Mouse (Mus musculus): ENCODE results near the gene Fyn. TPM values are rescaled to one million over a fixed set of nuclear protein-coding genes. Genes with fewer than 3 reads are reported as not detected.
A peak's percentile ranks its signal among the peaks of the same experiment; 100 is the strongest.

Gene Fyn
- polyA plus RNA-seq, 1 experiment from 2014 or later = 24.0 TPM

DNA sequence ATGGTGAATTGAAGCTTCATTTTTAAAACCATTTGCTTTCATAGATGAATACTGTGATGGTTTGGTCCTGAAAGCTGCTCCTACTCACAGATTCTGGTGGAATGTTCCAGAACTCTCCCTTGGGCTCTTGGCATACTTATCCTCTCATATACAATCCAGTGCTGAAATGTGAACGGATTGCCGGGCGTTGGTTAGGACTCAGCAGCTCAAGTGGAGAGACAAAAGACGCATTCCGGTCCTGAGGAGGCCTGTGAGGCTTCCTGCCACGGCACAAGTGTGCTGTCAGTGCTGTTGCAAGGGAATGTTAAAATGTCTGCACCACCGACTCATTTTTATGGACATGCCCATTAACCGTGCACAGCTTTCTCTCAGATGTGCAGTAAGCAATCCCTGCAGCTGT, 155.7 kb downstream of the Fyn start:
- Histone ChIP-seq H3K4me2 (no peak overlapping the region), H3K4me1 (replicated peaks) (peaks cover 56% of the 10 kb centered on the region)
- WGBS = 29% methylated on average over 8 of the region's 8 CpGs

DNA sequence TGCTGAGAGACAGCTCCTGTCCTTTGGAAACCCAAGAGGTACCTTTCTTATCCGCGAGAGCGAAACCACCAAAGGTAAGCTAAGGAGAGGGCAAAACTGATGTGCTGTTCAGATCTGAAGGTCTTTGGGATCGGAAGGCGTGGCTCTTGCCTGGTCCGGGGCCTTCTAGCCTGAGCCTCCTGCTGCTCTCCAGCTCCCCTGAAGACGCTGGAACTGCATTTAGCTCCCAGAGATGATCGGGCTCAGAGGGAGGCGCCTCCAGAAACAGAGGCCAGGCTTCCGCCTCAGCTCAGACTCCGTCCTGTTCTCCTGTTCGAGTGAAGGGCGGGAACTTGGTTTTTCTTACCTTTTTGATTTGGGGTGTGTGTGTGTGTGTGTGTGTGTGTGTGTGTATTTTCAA, 156.8 kb downstream of the Fyn start:
- Histone ChIP-seq H3K27me3 (no peaks in the 10 kb centered on the region), H3K4me2 (no peak overlapping the region), H3K9me3 (no peaks in the 10 kb centered on the region), H3K4me3 (replicated peaks) (no peak overlapping the region), H3K27ac (no peak overlapping the region), H3K36me3 (peaks cover 13% of the 10 kb centered on the region), H3K4me1 (replicated peaks) (peaks cover 56% of the 10 kb centered on the region), H3K9ac (replicated peaks) (no peak overlapping the region)
- no peak for ATAC-seq (ENCODE audit: insufficient number of reproducible peaks, insufficient read depth, low FRiP score, low TSS enrichment, low read depth)
- 83% methylated on average over 13 of the region's 13 CpGs for WGBS

More for the DNA sequence above, 155.7 kb downstream of the Fyn start:
- Histone ChIP-seq H3K36me3 (peaks cover 13% of the 10 kb centered on the region), H3K4me3 (replicated peaks) (no peak overlapping the region), H3K27ac (no peak overlapping the region), H3K9ac (replicated peaks) (no peak overlapping the region), H3K27me3 (no peaks in the 10 kb centered on the region), H3K9me3 (no peaks in the 10 kb centered on the region)
- ATAC-seq (ENCODE audit: insufficient number of reproducible peaks, insufficient read depth, low FRiP score, low TSS enrichment, low read depth) = no peak

DNA sequence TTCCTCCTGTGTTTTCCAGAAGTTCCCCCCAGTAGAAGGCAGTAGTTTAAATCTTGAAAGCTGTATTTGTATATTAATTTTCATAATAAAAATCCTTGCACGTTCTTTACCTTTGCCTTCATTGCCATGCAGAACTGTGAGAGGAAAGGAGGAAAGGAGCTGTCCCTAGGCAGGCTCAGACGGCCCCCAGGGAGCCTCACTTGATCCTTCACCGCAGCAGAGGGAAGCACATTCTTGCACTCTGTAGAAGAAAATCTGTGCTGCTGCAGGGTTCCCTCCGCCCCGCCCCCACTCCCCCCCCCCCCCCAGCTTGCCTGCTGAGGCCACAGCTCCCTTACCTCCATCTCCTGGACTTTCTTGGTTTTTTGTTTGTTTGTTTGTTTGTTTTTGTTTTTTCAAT, 158.5 kb downstream of the Fyn start:
- Histone ChIP-seq H3K4me2 (no peak overlapping the region), H3K9me3 (no peaks in the 10 kb centered on the region), H3K36me3 (peaks cover 13% of the 10 kb centered on the region), H3K9ac (replicated peaks) (no peak overlapping the region), H3K27me3 (no peaks in the 10 kb centered on the region), H3K27ac (no peak overlapping the region), H3K4me1 (replicated peaks) (peaks cover 52% of the 10 kb centered on the region), H3K4me3 (replicated peaks) (no peak overlapping the region)
- no peak for ATAC-seq (ENCODE audit: insufficient number of reproducible peaks, insufficient read depth, low FRiP score, low TSS enrichment, low read depth)
- WGBS = 29% methylated on average over 5 of the region's 5 CpGs

DNA sequence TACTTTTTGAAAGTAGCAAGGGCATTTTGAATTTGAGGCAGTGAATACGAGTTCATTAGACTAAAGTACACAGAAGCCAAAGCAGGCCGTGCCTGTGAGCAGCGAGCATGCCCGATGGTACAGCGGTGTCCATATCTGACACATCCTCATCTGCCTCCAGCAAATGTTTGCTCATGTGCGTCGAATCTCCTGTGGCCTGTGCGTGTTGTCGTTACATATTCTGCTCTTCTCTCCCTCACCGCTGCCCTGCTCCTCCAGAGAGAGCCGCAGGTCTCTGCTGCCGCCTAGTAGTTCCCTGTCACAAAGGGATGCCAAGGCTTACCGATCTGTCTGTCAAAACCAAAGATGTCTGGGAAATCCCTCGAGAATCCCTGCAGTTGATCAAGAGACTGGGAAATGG, 160.5 kb downstream of the Fyn start:
- Histone ChIP-seq H3K27me3 (no peaks in the 10 kb centered on the region), H3K4me1 (replicated peaks) (peaks cover 48% of the 10 kb centered on the region), H3K4me3 (replicated peaks) (no peak overlapping the region), H3K27ac (no peak overlapping the region), H3K4me2 (no peak overlapping the region), H3K9me3 (no peaks in the 10 kb centered on the region), H3K9ac (replicated peaks) (no peak overlapping the region), H3K36me3 (peaks cover 13% of the 10 kb centered on the region)
- ATAC-seq (ENCODE audit: insufficient number of reproducible peaks, insufficient read depth, low FRiP score, low TSS enrichment, low read depth) = no peak
- 91% methylated on average over 14 of the region's 14 CpGs for WGBS

DNA sequence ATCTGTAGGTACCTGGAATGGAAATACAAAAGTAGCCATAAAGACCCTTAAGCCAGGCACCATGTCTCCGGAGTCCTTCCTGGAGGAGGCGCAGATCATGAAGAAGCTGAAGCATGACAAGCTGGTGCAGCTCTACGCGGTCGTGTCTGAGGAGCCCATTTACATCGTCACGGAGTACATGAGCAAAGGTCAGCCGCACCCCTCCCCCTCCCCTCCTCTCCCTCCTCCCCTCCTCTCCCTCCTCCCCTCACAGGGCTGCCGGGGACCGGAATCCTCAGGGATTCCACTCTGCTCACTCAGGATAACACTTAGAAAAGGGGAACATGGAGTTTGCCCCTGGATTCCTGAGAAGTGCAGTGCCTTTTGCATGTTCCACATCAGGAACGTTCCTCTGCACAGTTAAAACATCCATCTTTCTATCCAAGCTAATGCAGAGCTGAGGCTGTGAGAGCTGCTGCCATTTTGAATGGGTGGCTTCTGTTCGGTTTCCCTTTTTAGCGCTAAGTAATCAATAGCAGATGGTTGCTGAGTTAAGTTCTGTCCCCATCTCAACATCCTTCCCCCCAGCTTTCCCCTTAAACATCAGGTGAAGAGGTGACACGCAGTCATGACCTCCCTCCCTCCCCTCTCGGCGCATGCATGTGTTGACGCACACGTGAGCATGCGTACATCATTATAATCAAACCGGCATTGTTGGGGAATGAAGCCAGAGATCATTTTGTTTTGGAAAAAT, 163.5 kb downstream of the Fyn start:
- H3K9ac ChIP-seq (replicated peaks) = no peak overlapping the region
- peaks cover 51% of the 10 kb centered on the region for H3K4me1 ChIP-seq (replicated peaks)
- 29% methylated on average over 20 of the region's 20 CpGs for WGBS
- H3K9me3 ChIP-seq = no peaks in the 10 kb centered on the region
- peak overlapping the region; percentile 16 for H3K4me3 ChIP-seq (replicated peaks)
- H3K27ac ChIP-seq = no peak overlapping the region
- H3K27me3 ChIP-seq = no peaks in the 10 kb centered on the region
- peak overlapping the region; percentile 38 for H3K4me2 ChIP-seq
- H3K36me3 ChIP-seq = peaks cover 6% of the 10 kb centered on the region; the same call in 1 of the 2 replicates
- no peak for ATAC-seq (ENCODE audit: insufficient number of reproducible peaks, insufficient read depth, low FRiP score, low TSS enrichment, low read depth)

DNA sequence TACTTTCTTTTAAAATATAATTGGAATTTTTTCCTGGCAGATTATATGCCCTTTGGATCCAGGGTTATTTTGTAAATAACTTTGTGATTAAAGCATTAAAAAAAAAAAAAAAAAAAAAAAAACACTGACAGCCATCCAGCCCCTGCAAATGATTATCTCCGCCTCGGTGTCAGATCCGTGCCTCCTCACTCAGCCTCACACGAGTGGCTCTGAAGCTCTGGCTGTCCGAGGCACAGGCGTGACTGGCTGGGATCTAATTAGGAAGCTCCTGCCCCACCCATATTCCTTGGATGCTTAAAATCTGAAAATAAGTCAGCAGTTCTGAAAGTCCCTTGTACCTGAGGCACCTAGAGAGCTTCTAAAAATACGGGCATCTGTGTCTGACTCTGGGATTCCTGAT, 164.2 kb downstream of the Fyn start:
- Histone ChIP-seq H3K4me2 (no peak overlapping the region), H3K36me3 (peaks cover 6% of the 10 kb centered on the region; the same call in 1 of the 2 replicates), H3K27ac (no peak overlapping the region), H3K27me3 (no peaks in the 10 kb centered on the region), H3K9ac (replicated peaks) (no peak overlapping the region), H3K9me3 (no peaks in the 10 kb centered on the region), H3K4me3 (replicated peaks) (no peak overlapping the region), H3K4me1 (replicated peaks) (peaks cover 52% of the 10 kb centered on the region)
- no peak for ATAC-seq (ENCODE audit: insufficient number of reproducible peaks, insufficient read depth, low FRiP score, low TSS enrichment, low read depth)
- WGBS = 33% methylated on average over 7 of the region's 7 CpGs

DNA sequence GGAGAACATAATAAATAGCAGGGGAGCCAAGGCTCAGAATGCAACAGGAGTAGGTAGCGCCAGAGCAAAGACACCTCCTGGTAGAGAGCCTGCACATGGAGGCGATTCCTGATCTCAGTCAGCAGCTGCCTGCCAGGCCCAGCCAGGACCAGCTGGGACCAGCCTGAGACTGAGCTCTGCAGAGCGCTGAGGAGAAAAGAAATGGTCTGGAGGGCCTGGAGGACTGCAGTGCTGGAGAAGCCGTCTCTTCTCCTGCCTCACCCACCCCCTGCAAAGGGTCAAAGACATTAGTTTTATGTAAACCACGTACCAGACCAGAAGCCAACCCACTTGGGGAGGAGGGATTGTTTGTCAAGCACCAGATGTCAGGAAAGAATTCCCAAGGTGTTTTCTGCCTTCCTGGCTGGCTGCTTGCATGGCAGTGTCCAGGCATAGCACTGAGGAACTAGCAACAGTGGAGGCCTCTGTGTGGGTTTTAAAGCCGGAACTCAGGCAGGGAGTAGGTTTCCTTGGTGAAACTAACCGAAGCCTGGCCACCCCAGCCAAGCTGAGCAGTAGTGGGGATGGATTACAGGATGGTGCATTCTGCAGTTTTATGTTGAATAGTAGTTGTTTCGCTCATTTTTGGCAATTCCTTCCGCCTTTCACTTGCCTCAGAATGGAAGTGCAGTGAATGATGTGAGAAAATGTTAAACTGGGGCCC, 165.8 kb downstream of the Fyn start:
- no peak overlapping the region; the same call in 1 of the 2 replicates for H3K9ac ChIP-seq (replicated peaks)
- WGBS = 33% methylated on average over 9 of the region's 9 CpGs

DNA sequence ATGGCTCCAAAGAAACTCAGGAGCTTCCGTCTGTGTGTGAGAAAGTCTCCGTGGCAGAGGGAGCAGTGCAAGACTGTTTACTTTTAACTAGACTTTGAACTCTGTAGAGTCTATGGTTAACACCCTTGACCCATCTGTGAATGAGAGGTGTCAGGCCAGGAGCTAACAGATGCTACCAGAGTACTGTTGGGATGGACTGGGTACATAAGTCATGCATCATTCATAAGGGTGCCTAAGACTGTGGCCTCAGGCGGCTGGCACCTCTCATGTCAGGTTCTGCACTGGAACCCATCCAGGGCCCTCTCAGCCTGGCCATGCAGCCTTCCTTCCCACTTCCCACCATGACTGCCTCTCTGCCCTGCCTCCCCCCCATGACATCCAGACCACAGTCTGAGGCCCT, 166.7 kb downstream of the Fyn start:
- Histone ChIP-seq H3K27ac (peak overlapping the region; percentile 92), H3K4me3 (replicated peaks) (no peak overlapping the region), H3K36me3 (peaks cover 3% of the 10 kb centered on the region; the same call in 1 of the 2 replicates), H3K4me1 (replicated peaks) (peaks cover 61% of the 10 kb centered on the region), H3K9me3 (no peaks in the 10 kb centered on the region), H3K4me2 (no peak overlapping the region), H3K27me3 (no peaks in the 10 kb centered on the region), H3K9ac (replicated peaks) (no peak overlapping the region)
- no peak for ATAC-seq (ENCODE audit: insufficient number of reproducible peaks, insufficient read depth, low FRiP score, low TSS enrichment, low read depth)
- 73% methylated on average over 3 of the region's 3 CpGs for WGBS

More for the DNA sequence above, 165.8 kb downstream of the Fyn start:
- Histone ChIP-seq H3K4me2 (peak overlapping the region; percentile 6; the same call in 1 of the 2 replicates), H3K27me3 (no peaks in the 10 kb centered on the region), H3K4me1 (replicated peaks) (peaks cover 53% of the 10 kb centered on the region), H3K36me3 (peaks cover 3% of the 10 kb centered on the region; the same call in 1 of the 2 replicates), H3K27ac (peak overlapping the region; percentile 92), H3K4me3 (replicated peaks) (no peak overlapping the region), H3K9me3 (no peaks in the 10 kb centered on the region)
- peak; percentile 66; the same call in 1 of the 2 replicates for ATAC-seq (ENCODE audit: insufficient number of reproducible peaks, insufficient read depth, low FRiP score, low TSS enrichment, low read depth)

DNA sequence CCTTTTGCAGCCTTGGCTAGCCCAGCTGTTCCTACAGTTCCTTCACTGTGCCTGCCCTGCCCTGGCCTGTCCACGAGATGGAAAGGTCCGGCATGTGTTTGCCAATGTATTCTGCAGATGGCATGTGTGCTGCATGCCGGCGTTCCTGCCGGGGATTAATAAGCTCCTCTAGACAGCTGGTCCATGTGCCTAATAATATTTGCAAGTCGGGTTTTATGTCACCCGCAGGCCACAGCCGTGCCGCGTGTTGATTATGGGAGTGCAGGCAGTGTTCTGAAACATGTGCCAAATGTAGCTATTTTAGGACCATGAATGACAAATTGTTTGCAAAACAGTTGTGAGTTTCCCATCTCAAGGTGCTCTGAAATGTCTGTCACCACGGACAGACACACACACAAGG, 167.6 kb downstream of the Fyn start:
- H3K27ac ChIP-seq = peak overlapping the region; percentile 92
- peak; percentile 49; the same call in 1 of the 2 replicates for ATAC-seq (ENCODE audit: insufficient number of reproducible peaks, insufficient read depth, low FRiP score, low TSS enrichment, low read depth)
- H3K9me3 ChIP-seq = no peaks in the 10 kb centered on the region
- H3K9ac ChIP-seq (replicated peaks) = no peak overlapping the region
- H3K27me3 ChIP-seq = no peaks in the 10 kb centered on the region
- H3K4me3 ChIP-seq (replicated peaks) = no peak overlapping the region
- peaks cover 3% of the 10 kb centered on the region; the same call in 1 of the 2 replicates for H3K36me3 ChIP-seq
- 30% methylated on average over 11 of the region's 11 CpGs for WGBS
- no peak overlapping the region for H3K4me2 ChIP-seq
- peaks cover 68% of the 10 kb centered on the region for H3K4me1 ChIP-seq (replicated peaks)

DNA sequence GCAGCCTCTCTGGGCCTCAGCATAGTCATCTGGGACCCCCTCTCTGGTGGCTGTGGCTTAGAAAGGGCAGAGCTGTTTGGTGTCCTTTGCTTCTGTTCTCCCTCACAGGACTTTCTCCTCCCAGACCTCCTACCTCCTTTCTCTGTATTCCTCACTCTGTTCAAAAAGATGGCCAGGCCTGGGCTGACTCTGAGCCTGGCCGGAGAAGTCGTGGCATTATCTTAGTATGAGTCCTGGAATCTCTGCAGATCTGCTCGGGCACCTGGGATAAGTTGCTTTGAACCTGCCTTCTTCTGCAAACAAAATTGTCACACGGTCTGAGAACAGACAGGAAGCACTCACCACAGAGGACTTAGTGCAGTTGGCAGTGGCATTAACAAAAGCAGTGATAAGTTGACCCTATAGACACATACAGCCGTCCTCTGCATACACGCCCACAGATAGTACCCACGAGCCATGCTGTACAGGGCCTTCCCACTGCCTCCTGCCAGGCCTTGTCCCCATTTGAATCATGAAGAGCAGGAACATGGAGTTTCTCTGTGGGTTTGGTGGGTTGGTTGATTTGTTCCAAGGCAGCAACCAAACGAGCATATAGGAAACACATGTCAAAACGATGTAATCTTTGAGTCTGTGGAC, 171.5 kb downstream of the Fyn start:
- H3K27ac ChIP-seq = no peak overlapping the region; the same call in 1 of the 2 replicates
- no peak overlapping the region; the same call in 1 of the 2 replicates for H3K9ac ChIP-seq (replicated peaks)
- no peak overlapping the region for H3K4me3 ChIP-seq (replicated peaks)
- H3K36me3 ChIP-seq = peaks cover 3% of the 10 kb centered on the region; the same call in 1 of the 2 replicates
- H3K27me3 ChIP-seq = no peaks in the 10 kb centered on the region
- H3K9me3 ChIP-seq = no peaks in the 10 kb centered on the region
- no peak overlapping the region for H3K4me2 ChIP-seq
- ATAC-seq (ENCODE audit: insufficient number of reproducible peaks, insufficient read depth, low FRiP score, low TSS enrichment, low read depth) = no peak
- WGBS = 70% methylated on average over 9 of the region's 9 CpGs
- H3K4me1 ChIP-seq (replicated peaks) = peaks cover 68% of the 10 kb centered on the region

DNA sequence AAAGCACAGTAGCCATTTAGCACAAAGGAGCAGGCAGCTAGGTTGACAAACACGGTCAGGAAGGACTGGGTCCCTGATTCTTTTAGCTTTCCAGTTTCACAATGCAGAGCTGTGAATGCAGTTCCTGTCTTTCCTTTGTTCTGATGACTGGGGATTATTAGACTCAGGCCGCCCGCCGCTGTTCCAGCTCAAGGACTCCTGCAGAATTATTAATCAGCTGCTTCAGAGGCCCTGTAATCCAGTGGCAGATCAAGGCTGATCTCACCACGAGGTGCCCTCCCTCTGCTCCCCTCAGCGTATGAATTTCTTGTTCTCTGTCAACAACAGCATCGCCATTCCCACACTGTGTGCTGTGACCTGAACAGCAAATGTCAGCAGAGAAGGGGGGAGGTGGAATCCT, 172.3 kb downstream of the Fyn start:
- H3K36me3 ChIP-seq = peaks cover 3% of the 10 kb centered on the region; the same call in 1 of the 2 replicates
- 17% methylated on average over 7 of the region's 7 CpGs for WGBS
- no peak overlapping the region for H3K4me3 ChIP-seq (replicated peaks)
- peaks cover 68% of the 10 kb centered on the region for H3K4me1 ChIP-seq (replicated peaks)
- no peaks in the 10 kb centered on the region for H3K27me3 ChIP-seq
- H3K9ac ChIP-seq (replicated peaks) = 0 out of 2 replicates have a peak overlapping the region, but pooled peaks have one; percentile 13
- no peak for ATAC-seq (ENCODE audit: insufficient number of reproducible peaks, insufficient read depth, low FRiP score, low TSS enrichment, low read depth)
- no peaks in the 10 kb centered on the region for H3K9me3 ChIP-seq
- peak overlapping the region; percentile 60 for H3K27ac ChIP-seq
- no peak overlapping the region for H3K4me2 ChIP-seq

Measured in limb, embryonic 12.5 days (tissue).